Mouse (Mus musculus) heart, embryonic 13.5 days (tissue): ENCODE measurements around the gene Glt28d2. TPM values are rescaled to one million over a fixed set of nuclear protein-coding genes. Genes with fewer than 3 reads are reported as not detected.

ENCODE experiments used
- ATAC-seq: fragments of 200-750 bp; cut with Nextera tagmentation; 2 replicates; pipeline ENCODE4 v1.8.0; 2017; ENCODE audit warnings: moderate TSS enrichment; ENCODE audit not compliant: insufficient number of reproducible peaks, low FRiP score, low TSS enrichment; ENCODE audit errors: extremely low read depth
- H3K27ac ChIP-seq: fragments of 300-500 bp; sonication (generic); replicated peaks from 2 replicates; pipeline ENCODE4 v1.5.1; 2015; ENCODE audit warnings: moderate library complexity, mild to moderate bottlenecking, inconsistent platforms
- H3K27me3 ChIP-seq: fragments of 300-500 bp; sonication (generic); replicated peaks from 2 replicates; pipeline ENCODE4 v1.6.1; 2015; ENCODE audit warnings: mild to moderate bottlenecking, inconsistent platforms
- H3K36me3 ChIP-seq: fragments of 300-500 bp; sonication (generic); 2 replicates; pipeline ENCODE4 v1.6.1; 2015; ENCODE audit warnings: mild to moderate bottlenecking, inconsistent platforms
- H3K4me1 ChIP-seq: fragments of 300-500 bp; sonication (generic); 2 replicates; pipeline ENCODE4 v1.6.1; 2015; ENCODE audit warnings: inconsistent platforms
- H3K4me2 ChIP-seq: fragments of 300-500 bp; sonication (generic); 2 replicates; pipeline ENCODE4 v1.6.1; 2015; ENCODE audit warnings: inconsistent platforms, mild to moderate bottlenecking, moderate library complexity
- H3K4me3 ChIP-seq: fragments of 300-500 bp; sonication (generic); 2 replicates; pipeline ENCODE4 v1.5.1; 2015; ENCODE audit warnings: moderate library complexity, mild to moderate bottlenecking, inconsistent platforms
- H3K9ac ChIP-seq: fragments of 300-500 bp; sonication (generic); 2 replicates; pipeline ENCODE4 v1.6.1; 2015; ENCODE audit warnings: inconsistent platforms, mild to moderate bottlenecking, moderate library complexity
- H3K9me3 ChIP-seq: fragments of 300-500 bp; sonication (generic); 2 replicates; pipeline ENCODE4 v1.6.1; 2016; ENCODE audit warnings: inconsistent platforms
- WGBS: fragments of 180-500 bp; shearing (Covaris S2); methylation state at CpG from one replicate; pipeline ENCODE4 v1.1.7; 2015; ENCODE audit warnings: mixed read lengths; 5-methylcytosine and 5-hydroxymethylcytosine counted together
- polyA plus RNA-seq: library from polyadenylated mRNA; unstranded; fragments of >200 nt; fragmentation: Nextera tagmentation; extraction: Ambion mirVana; gene quantifications from 2 replicates; pipeline ENCODE4 v1.2.1, GENCODE M21; 2015

The Glt28d2 gene
- polyA plus RNA-seq, 1 experiment from 2014 or later: 0.80 TPM

GRCm38 (mm10) chr3:85845341-85845740, 42.0 kb downstream of the Glt28d2 start:
- ATAC-seq: no peak
- Histone ChIP-seq H3K4me2 (no peak overlapping the region), H3K9ac (no peak overlapping the region), H3K27ac (no peak overlapping the region), H3K4me1 (peaks cover 21% of the 10 kb centered on the region), H3K27me3 (no peaks in the 10 kb centered on the region), H3K4me3 (no peak overlapping the region), H3K36me3 (no peaks in the 10 kb centered on the region), H3K9me3 (no peaks in the 10 kb centered on the region)
- WGBS: 71% methylated on average over 6 of the region's 6 CpGs

DNA sequence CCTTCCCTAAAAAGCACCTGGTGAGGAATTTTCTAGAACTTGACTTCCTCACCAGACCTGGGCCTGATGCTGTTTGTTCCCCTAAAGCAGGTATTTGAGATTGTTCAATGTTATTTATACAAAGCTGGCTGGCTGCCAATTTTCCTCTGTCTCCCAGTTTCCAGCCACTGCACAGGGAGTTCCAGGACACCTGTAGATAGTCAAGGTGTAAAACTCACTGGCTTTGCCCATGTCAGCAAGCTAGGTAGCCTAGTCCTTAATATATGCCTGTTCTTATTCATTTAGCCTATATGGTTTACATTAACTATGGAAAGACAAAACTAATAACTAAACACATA, 44.5 kb downstream of the Glt28d2 start:
- Histone ChIP-seq H3K4me3 (no peak overlapping the region), H3K27ac (peak overlapping the region; percentile 85), H3K9me3 (no peaks in the 10 kb centered on the region), H3K27me3 (no peaks in the 10 kb centered on the region), H3K4me1 (peaks cover 26% of the 10 kb centered on the region), H3K4me2 (no peak overlapping the region; the same call in 1 of the 2 replicates), H3K9ac (peak overlapping the region; percentile 65; the same call in 1 of the 2 replicates), H3K36me3 (no peaks in the 10 kb centered on the region)
- no peak for ATAC-seq

- Histone ChIP-seq H3K4me1 (peaks cover 28% of the 10 kb centered on the region), H3K9ac (peak overlapping the region; percentile 65; the same call in 1 of the 2 replicates), H3K36me3 (no peaks in the 10 kb centered on the region), H3K27ac (peak overlapping the region; percentile 85), H3K27me3 (no peaks in the 10 kb centered on the region), H3K9me3 (no peaks in the 10 kb centered on the region), H3K4me3 (no peak overlapping the region), H3K4me2 (peak overlapping the region; percentile 47)
- 29% methylated on average over 9 of the region's 9 CpGs for WGBS
- ATAC-seq: no peak
Observed at GRCm38 (mm10) chr3:85842177-85842880, 45.0 kb downstream of the Glt28d2 start.

GRCm38 (mm10) chr3:85841454-85842176, 45.7 kb downstream of the Glt28d2 start:
- peak overlapping the region; percentile 65; the same call in 1 of the 2 replicates for H3K9ac ChIP-seq
- no peaks in the 10 kb centered on the region for H3K36me3 ChIP-seq
- no peak overlapping the region for H3K4me2 ChIP-seq
- H3K4me3 ChIP-seq: no peak overlapping the region
- no peak for ATAC-seq
- peaks cover 28% of the 10 kb centered on the region for H3K4me1 ChIP-seq
- H3K27me3 ChIP-seq: no peaks in the 10 kb centered on the region
- peak overlapping the region; percentile 85 for H3K27ac ChIP-seq
- H3K9me3 ChIP-seq: no peaks in the 10 kb centered on the region
- 49% methylated on average over 2 of the region's 2 CpGs for WGBS

- H3K27ac ChIP-seq: no peak overlapping the region
- no peak overlapping the region for H3K9ac ChIP-seq
- no peaks in the 10 kb centered on the region for H3K27me3 ChIP-seq
- H3K4me1 ChIP-seq: peaks cover 9% of the 10 kb centered on the region
- no peaks in the 10 kb centered on the region for H3K9me3 ChIP-seq
- H3K4me3 ChIP-seq: no peak overlapping the region
- H3K4me2 ChIP-seq: no peak overlapping the region
- 66% methylated on average over 1 of the region's 1 CpGs for WGBS
- no peaks in the 10 kb centered on the region for H3K36me3 ChIP-seq
- ATAC-seq: no peak
Observed at GRCm38 (mm10) chr3:85833627-85834026, 53.7 kb downstream of the Glt28d2 start.

GRCm38 (mm10) chr3:85832490-85833155, 54.7 kb downstream of the Glt28d2 start:
- H3K4me1 ChIP-seq: peaks cover under 1% of the 10 kb centered on the region; the same call in 1 of the 2 replicates
- no peak overlapping the region for H3K27ac ChIP-seq
- no peak overlapping the region for H3K4me2 ChIP-seq
- no peaks in the 10 kb centered on the region for H3K9me3 ChIP-seq
- H3K36me3 ChIP-seq: no peaks in the 10 kb centered on the region
- H3K9ac ChIP-seq: no peak overlapping the region
- H3K27me3 ChIP-seq: no peaks in the 10 kb centered on the region
- H3K4me3 ChIP-seq: no peak overlapping the region
- no peak for ATAC-seq
- WGBS: 78% methylated on average over 10 of the region's 10 CpGs

- H3K9me3 ChIP-seq: no peaks in the 10 kb centered on the region
- no peaks in the 10 kb centered on the region for H3K36me3 ChIP-seq
- no peaks in the 10 kb centered on the region for H3K27me3 ChIP-seq
- ATAC-seq: no peak
- H3K4me1 ChIP-seq: peaks cover 3% of the 10 kb centered on the region; the same call in 1 of the 2 replicates
- H3K4me2 ChIP-seq: no peak overlapping the region
- no peak overlapping the region for H3K9ac ChIP-seq
- no peak overlapping the region for H3K27ac ChIP-seq
- WGBS: 73% methylated on average over 1 of the region's 1 CpGs
- no peak overlapping the region for H3K4me3 ChIP-seq
Observed at GRCm38 (mm10) chr3:85831785-85832184, 55.5 kb downstream of the Glt28d2 start.

DNA sequence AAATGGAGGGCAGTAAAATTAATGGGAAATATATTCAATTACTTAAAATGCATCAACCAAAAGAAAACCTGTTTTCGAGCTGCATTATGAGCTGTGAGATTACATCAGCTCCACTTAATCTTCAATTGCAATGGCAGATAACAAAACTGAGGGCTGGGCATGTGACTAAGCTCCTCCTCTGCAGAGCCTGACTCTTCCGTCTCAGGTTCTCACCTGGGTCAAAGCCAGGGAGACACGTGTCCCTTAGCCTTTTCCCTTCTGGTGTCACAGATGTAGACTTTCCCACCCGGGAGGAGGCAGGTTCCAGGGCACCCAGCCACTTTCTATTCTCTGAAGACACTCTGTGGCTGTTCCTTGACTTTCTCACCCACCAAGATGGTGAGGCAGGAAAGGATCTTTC, 58.3 kb downstream of the Glt28d2 start:
- 54% methylated on average over 4 of the region's 4 CpGs for WGBS
- no peak overlapping the region for H3K4me2 ChIP-seq
- H3K4me3 ChIP-seq: no peak overlapping the region
- ATAC-seq: no peak
- peaks cover 3% of the 10 kb centered on the region; the same call in 1 of the 2 replicates for H3K4me1 ChIP-seq
- H3K9ac ChIP-seq: no peak overlapping the region
- H3K36me3 ChIP-seq: no peaks in the 10 kb centered on the region
- no peaks in the 10 kb centered on the region for H3K27me3 ChIP-seq
- H3K27ac ChIP-seq: no peak overlapping the region
- no peaks in the 10 kb centered on the region for H3K9me3 ChIP-seq

GRCm38 (mm10) chr3:85827815-85828214, 59.5 kb downstream of the Glt28d2 start:
- Histone ChIP-seq H3K36me3 (no peaks in the 10 kb centered on the region), H3K4me3 (no peak overlapping the region), H3K4me1 (peaks cover 3% of the 10 kb centered on the region; the same call in 1 of the 2 replicates), H3K27me3 (no peaks in the 10 kb centered on the region), H3K9me3 (no peaks in the 10 kb centered on the region), H3K9ac (no peak overlapping the region), H3K4me2 (no peak overlapping the region), H3K27ac (no peak overlapping the region)
- ATAC-seq: no peak
- 80% methylated on average over 6 of the region's 6 CpGs for WGBS

DNA sequence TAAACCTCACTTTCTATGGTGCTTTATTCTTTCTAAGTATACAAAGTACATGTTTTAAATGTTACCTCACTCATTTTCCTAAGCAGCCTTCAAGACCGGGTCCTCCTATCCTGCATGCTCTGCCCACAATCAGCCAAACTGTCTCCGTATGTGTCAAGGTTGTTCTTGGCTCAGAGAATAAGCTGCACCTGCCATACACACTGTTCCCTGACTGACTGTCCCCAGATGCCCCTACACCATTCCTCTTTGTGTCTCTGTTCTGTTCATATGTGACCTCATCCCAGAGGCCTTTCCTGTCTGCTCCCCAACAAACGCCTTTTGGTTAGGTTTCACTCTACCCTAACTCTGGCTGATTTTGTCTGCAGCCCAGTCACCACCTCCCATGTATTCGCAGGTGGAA, 60.0 kb downstream of the Glt28d2 start:
- H3K9me3 ChIP-seq: no peaks in the 10 kb centered on the region
- 55% methylated on average over 4 of the region's 4 CpGs for WGBS
- H3K4me1 ChIP-seq: peaks cover 3% of the 10 kb centered on the region; the same call in 1 of the 2 replicates
- H3K36me3 ChIP-seq: no peaks in the 10 kb centered on the region
- H3K27me3 ChIP-seq: no peaks in the 10 kb centered on the region
- no peak overlapping the region for H3K9ac ChIP-seq
- ATAC-seq: no peak
- H3K27ac ChIP-seq: no peak overlapping the region
- no peak overlapping the region for H3K4me3 ChIP-seq
- no peak overlapping the region for H3K4me2 ChIP-seq

DNA sequence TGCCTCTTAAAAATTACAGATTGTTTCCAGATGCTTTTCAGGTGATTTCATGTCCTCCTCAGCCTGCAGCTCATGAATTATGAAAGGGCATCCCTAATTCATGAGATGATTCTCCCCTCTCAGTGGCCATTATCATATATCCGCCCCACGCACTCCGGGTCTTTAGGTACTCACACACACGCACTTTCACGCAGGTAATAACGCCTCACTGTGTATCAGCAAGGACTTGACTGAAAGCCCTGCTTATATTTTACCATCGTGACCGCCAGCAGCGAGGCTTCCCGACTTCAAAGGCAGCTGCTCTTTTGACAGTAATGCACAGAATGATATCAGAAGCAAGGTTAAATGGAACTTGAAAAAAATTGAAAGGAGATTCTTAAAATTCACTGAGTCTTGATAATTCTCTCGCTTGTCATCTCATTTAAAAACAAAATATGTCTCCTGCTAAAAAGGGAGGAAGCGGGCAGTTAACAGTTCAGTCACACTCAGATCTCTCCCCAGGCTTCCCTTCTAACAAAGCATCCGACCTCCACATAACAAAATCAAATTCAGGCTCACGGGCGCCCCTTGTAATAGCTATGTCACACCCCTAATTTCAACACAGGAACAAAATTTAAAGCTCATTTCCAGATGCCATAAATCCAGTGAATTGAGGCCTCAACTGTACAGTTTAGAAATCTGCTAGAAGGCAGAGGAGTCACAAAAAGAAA, 66.3 kb downstream of the Glt28d2 start:
- ATAC-seq: no peak
- WGBS: 76% methylated on average over 15 of the region's 15 CpGs
- H3K27me3 ChIP-seq: no peaks in the 10 kb centered on the region
- H3K4me3 ChIP-seq: no peak overlapping the region
- H3K9ac ChIP-seq: no peak overlapping the region
- H3K27ac ChIP-seq: no peak overlapping the region
- H3K9me3 ChIP-seq: no peaks in the 10 kb centered on the region
- no peak overlapping the region for H3K4me2 ChIP-seq
- no peaks in the 10 kb centered on the region for H3K4me1 ChIP-seq
- no peaks in the 10 kb centered on the region for H3K36me3 ChIP-seq
